Mouse (Mus musculus) G1E (cell line): Measurements from ENCODE around the gene Synpo2l.

Source experiments
- CTCF ChIP-seq: IDR thresholded peaks from 2 replicates; pipeline ENCODE4 v1.5.1; 2012; ENCODE audit warnings: low read depth, low read length, inconsistent platforms, mixed read lengths
- GATA1 ChIP-seq: IDR thresholded peaks from 2 replicates; pipeline ENCODE4 v1.6.1; 2012; ENCODE audit warnings: borderline replicate concordance, low read length, inconsistent platforms, mixed read lengths
- TAL1 ChIP-seq: conservative IDR thresholded peaks from 2 replicates; pipeline ENCODE4 v1.6.1; 2012; ENCODE audit warnings: low read depth, low read length, inconsistent platforms, mixed read lengths

- no peak for TF ChIP-seq CTCF
- no peak for TF ChIP-seq GATA1
- TF ChIP-seq TAL1 = no peak
These were observed 20.9 kb upstream of the Synpo2l start for GRCm38 (mm10) chr14:20689009-20689408.
